In the genomic region with DNA sequence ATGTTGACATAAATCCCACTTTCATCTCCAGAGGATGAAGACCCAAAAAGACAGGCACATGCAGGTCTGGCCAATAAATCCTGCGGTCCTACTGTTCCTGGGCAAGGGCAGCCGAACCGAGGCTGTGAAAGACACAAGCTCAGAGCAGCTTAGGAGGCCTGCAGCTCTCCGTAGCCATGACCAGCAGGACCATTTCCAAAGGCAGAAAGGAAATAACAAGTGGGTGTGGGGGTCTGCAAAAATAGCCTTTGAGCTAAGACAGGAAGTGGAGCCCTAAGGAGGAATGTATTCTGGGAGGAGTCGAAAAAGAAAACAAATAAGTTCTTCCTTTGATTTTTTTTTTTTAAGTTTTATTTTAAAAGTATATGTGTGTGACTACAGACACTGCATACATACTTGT, we compare ENCODE assay signal across 9 mouse cellular contexts.
DNase-seq lines count a peak whose midpoint lies in the region; ATAC-seq and TF ChIP-seq lines count a peak whose summit lies in the region.
"Had no signal": no experiment of that assay in that cellular context is flagged by ENCODE, and none has a peak within 500 bp of the region (broad histone marks: within the 10 kb centered on the region; RNA-seq: fewer than 3 reads in every experiment).

No protein-coding gene starts in this region.

- no peaks in the 10 kb centered on the region for H3K4me1 ChIP-seq in heart, embryonic 10.5 days
- no peaks in the 10 kb centered on the region for H3K4me1 ChIP-seq in lung, postnatal 0 days (ENCODE audit: insufficient read depth, low read depth, low read length)
- no peaks in the 10 kb centered on the region for H3K4me1 ChIP-seq in liver, postnatal 0 days (ENCODE audit: insufficient read depth)

- H3K9me3 ChIP-seq in heart, embryonic 10.5 days: no peaks in the 10 kb centered on the region
- no peaks in the 10 kb centered on the region for H3K9me3 ChIP-seq in lung, postnatal 0 days (ENCODE audit: low read length)
- no peaks in the 10 kb centered on the region for H3K9me3 ChIP-seq in liver, postnatal 0 days (ENCODE audit: low read length)

- H3K27ac ChIP-seq in heart, embryonic 10.5 days: peak overlapping the region; percentile 67
- peak overlapping the region; percentile 69 for H3K27ac ChIP-seq in lung, postnatal 0 days (ENCODE audit: low read length)
- H3K27ac ChIP-seq in liver, postnatal 0 days (ENCODE audit: low read depth): no peak overlapping the region

- peak; percentile 89 for TF ChIP-seq EP300 in lung, postnatal 0 days (IDR thresholded peaks at IDR 0.05)
- TF ChIP-seq EP300 in liver, postnatal 0 days (IDR thresholded peaks at IDR 0.05; ENCODE audit: low read depth): no peak

- ATAC-seq in lung, postnatal 0 days: peak; percentile 90
- ATAC-seq in liver, postnatal 0 days: no peak

- H3K4me2 ChIP-seq in lung, postnatal 0 days (replicated peaks; ENCODE audit: low read depth, low read length): no peak overlapping the region
- H3K4me2 ChIP-seq in liver, postnatal 0 days (ENCODE audit: low read depth, low read length): no peak overlapping the region

- no peak overlapping the region for H3K4me3 ChIP-seq in heart, embryonic 10.5 days
- no peak overlapping the region for H3K4me3 ChIP-seq in lung, postnatal 0 days (ENCODE audit: low read depth, low read length)
- H3K4me3 ChIP-seq in liver, postnatal 0 days (ENCODE audit: low read depth, low read length): no peak overlapping the region

- TF ChIP-seq CTCF in lung, postnatal 0 days (IDR thresholded peaks at IDR 0.05): no peak
- no peak for TF ChIP-seq CTCF in liver, postnatal 0 days (IDR thresholded peaks at IDR 0.05; ENCODE audit: low read depth)

- H3K36me3 ChIP-seq in heart, embryonic 10.5 days: no peaks in the 10 kb centered on the region
- no peaks in the 10 kb centered on the region for H3K36me3 ChIP-seq in lung, postnatal 0 days (ENCODE audit: insufficient read depth, low read length)
- H3K36me3 ChIP-seq in liver, postnatal 0 days (replicated peaks; ENCODE audit: insufficient read depth, low read length): no peaks in the 10 kb centered on the region

- no peaks in the 10 kb centered on the region for H3K27me3 ChIP-seq in heart, embryonic 10.5 days (ENCODE audit: insufficient read depth, poor library complexity, severe bottlenecking)
- H3K27me3 ChIP-seq in lung, postnatal 0 days (replicated peaks; ENCODE audit: insufficient read depth, low read length): no peaks in the 10 kb centered on the region
- no peaks in the 10 kb centered on the region for H3K27me3 ChIP-seq in liver, postnatal 0 days (ENCODE audit: insufficient read depth, low read length)

- peak; percentile 9 for DNase-seq in adrenal gland, postnatal 14 days
- DNase-seq in adrenal gland, adult 18-20 months (ENCODE audit: low spot score in 2 of 2): no peak
- no peak for DNase-seq in heart, embryonic 10.5 days (ENCODE audit: low spot score)
- peak; percentile 19 to 37 for DNase-seq in kidney, adult 8-10 months
- DNase-seq in lung, postnatal 0 days (ENCODE audit: low spot score): peak; percentile 73
- DNase-seq in thymus, postnatal 14 days: no peak
- DNase-seq in liver, postnatal 0 days: no peak
- DNase-seq in cerebellum, adult 9-11 months: no peak
- DNase-seq: liver had no signal

- H3K9ac ChIP-seq in lung, postnatal 0 days (replicated peaks; ENCODE audit: low read depth): no peak overlapping the region
- no peak overlapping the region for H3K9ac ChIP-seq in liver, postnatal 0 days (replicated peaks)

- WGBS in heart, embryonic 10.5 days: 63% methylated on average over 5 of the region's 5 CpGs
- 49% methylated on average over 5 of the region's 5 CpGs for WGBS in lung, postnatal 0 days
- WGBS in liver, postnatal 0 days (ENCODE audit: insufficient replicate concordance): 46% methylated on average over 5 of the region's 5 CpGs

Comparison
In these comparisons a context has a peak if more than half of its experiments do, and no peak if none do; other contexts are left out.
1. DNase-seq: peak in adrenal gland, postnatal 14 days (single experiment), kidney, adult 8-10 months (2 of 2) and lung, postnatal 0 days (single experiment); none in adrenal gland, adult 18-20 months (0 of 2), heart, embryonic 10.5 days (single experiment), thymus, postnatal 14 days (single experiment), liver, postnatal 0 days (single experiment) and cerebellum, adult 9-11 months (single experiment).